Mouse (Mus musculus) embryo, embryonic 10 days (tissue): Measurements from ENCODE around the gene Zfp410.
"Not testable (repeated sequence)": the region's sequence is repeated elsewhere in the genome, so short reads cannot be mapped to it uniquely, and the experiment has no call there.

Source experiments
- DNase-seq: peaks from one replicate; pipeline ENCODE4 v3.0.0-alpha.2; 2015; ENCODE audit warnings: low spot score

Gene Zfp410

GRCm38 (mm10) chr12:84316721-84317621, at the start of gene Zfp410:
Zfp410 (plus strand) TSS chr12:84316852.
- peak; percentile 97 for DNase-seq

DNA sequence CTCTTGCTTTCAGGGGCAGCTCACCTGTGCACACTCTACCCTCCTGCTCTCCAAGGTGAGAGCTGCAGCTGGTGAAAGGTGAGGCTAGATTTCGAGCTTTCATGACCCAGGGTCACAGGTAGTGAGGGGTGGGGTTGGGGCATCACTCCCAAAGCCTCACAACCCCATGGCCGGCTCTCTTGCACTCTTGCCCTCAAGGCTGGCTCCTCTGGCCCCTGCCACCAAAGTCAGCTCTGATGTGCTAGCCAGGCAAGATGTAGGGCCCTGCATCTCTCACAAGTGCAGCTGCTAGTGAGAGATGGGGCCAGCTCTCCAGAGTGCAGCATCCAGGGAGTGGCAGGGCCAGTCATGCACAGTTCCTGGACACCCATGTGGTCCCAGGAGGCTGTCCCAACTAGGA, 49.4 kb upstream of the Zfp410 start:
- no peak for DNase-seq

DNA sequence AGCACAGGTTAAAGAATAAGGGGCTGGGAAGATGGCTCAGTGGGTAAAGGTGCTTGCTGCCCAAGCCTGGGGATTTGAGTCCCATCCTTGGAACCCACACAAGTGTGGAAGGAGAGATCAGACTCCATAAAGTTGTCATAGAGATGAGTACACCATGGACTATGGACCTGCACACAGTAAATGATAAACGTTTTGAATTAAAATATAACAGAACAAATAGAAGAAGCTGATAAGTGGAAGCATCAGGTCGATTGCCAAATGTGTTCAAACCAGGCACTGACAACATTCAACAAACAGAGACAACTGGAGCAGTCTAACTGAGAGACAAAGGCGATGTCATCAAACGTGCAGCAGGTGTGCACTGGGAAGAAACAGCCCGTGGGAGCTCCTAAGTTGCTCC, 43.3 kb upstream of the Zfp410 start:
- DNase-seq, result no peak

GRCm38 (mm10) chr12:84275288-84275687, 41.4 kb upstream of the Zfp410 start:
- DNase-seq, result no peak

GRCm38 (mm10) chr12:84276288-84276687, 40.4 kb upstream of the Zfp410 start:
- DNase-seq, result no peak

GRCm38 (mm10) chr12:84276799-84277198, 39.9 kb upstream of the Zfp410 start:
- no peak for DNase-seq

DNA sequence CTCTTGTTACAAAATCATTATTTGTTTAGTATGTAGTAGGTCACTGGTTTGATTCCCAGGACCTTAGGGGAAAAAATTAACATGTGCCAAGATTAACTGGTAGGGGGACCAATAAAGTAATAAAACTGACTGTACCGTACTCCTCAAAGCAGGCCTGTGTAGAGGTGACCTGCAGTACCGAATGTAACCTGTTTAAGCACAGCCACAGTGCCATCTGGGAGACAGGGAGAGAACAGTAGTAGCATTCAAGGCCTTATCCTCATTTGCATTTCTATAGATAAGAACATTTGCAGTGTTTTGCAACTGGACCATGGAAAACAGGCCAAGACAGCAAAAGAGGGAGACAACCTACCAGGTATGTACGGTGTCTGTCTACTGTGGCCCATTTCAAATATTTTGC, 38.8 kb upstream of the Zfp410 start:
- no peak for DNase-seq

DNA sequence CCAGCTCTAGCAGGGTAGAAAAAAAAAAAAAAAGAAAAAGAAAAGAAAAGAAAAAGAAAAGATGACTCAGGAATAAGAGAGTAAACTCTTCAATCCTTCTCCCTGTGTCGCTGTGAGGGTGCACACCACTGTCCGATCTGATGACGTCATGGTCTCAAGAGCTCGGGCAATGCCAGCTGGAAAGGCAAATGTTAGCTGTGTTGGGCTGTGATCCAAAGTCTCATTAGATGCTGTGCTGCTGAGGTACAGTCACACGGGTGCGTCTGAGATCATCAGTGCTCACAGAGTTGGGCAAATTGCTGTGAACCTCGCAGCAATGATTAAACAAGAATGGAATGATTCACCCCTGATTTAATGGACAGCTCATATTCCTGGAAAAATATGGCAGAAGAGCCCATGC, 37.8 kb upstream of the Zfp410 start:
- no peak for DNase-seq

- no peak for DNase-seq
Observed at GRCm38 (mm10) chr12:84284391-84284790, 32.3 kb upstream of the Zfp410 start.

- peak; percentile 99 for DNase-seq
Observed at GRCm38 (mm10) chr12:84284885-84285592, 31.6 kb upstream of the Zfp410 start, which contains the start of gene Ptgr2. Ptgr2 (plus strand) TSS chr12:84285232.

DNA sequence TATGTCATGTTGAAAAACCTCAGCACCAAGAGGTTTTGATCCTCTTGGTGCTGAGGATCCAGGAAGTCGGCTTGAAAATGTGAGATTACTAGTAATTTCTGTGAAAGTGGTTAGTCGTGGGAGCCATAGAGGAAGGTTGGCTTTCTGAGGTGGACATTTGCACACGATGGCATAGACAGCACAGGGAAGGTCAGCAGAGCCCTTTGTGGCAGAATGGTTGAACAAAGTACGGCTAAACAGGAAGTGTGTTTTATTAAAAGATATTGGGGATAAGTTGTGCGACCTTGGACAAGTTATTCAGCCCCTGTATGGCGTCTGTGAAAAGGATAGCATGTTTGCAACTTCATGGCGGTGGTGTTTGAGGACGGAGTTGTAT, 31.1 kb upstream of the Zfp410 start:
- DNase-seq, result no peak

DNA sequence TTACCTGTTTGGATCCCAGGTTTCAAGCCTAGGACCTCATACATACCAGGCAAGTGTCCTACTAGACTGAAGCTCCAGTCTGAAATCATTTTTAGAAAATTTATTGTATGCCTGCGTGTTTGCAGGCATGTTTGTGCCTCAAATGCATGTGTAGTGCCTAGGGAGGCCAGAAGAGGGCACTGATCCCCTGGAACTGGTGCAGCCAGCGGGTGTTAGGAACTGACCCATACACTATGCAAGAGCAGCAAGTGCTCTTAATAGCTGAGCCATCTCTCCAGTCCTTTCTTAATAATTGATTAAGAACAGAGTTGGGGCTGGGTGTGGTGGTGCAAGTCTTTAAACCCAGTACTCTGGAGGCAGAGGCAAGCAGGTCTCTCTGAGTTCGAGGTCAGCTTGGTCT, 28.2 kb upstream of the Zfp410 start:
- peak; percentile 66 for DNase-seq

DNA sequence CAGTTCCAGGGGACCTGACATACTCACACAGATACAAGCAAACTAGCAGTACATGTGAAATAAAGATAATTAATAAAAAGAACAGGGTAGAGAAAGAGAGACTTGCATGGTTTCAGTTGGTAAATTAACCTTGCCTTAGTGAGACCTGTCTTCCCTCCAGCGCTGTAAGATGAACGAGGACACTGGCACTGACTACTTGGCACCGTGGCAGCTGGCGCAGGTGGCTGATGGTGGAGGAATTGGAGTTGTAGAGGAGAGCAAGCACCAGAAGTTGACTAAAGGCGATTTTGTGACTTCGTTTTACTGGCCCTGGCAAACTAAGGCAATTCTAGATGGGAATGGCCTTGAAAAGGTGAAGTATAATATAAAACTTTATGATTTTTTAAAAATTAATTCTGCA, 18.8 kb upstream of the Zfp410 start:
- DNase-seq, result no peak

DNA sequence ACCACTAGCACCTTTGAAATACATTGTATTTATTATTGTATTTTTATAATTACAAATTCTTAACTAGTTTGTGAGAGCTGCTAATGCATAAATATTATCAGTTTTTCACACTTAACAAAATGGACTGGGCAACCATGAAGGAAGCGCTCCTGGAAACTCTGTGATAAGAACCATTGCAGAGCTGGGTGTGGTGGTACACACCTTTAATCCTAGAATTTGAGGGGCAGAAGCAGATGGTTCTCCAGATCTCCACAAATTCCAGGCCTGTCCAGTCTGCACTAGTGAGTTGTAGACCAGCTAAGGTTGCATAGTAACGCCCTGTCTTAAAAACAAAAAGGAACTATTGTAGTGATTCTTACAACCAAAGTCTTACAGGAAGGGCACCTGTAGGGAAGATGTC, 17.4 kb upstream of the Zfp410 start:
- DNase-seq, result no peak

DNA sequence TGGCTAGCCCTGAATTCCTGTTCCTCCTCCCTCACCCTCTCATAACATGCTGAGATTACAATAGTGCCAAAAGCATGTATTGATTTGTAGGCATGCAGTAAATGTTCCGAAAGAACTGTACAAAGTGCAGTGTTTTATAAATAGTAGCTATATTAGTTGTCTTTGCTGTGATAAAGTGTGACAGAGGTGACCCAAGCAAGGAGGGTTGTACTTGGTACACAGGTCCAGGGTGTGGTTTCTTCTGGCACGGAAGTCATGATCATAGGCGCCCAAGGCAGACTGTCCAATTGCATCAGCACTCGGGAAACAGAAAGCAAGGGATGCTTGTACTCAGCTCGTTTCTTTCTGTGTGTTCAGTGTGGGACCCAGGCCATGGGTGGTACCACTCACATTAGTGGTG, 12.6 kb upstream of the Zfp410 start:
- no peak for DNase-seq

GRCm38 (mm10) chr12:84304554-84304953, 12.1 kb upstream of the Zfp410 start:
- DNase-seq, result no peak

DNA sequence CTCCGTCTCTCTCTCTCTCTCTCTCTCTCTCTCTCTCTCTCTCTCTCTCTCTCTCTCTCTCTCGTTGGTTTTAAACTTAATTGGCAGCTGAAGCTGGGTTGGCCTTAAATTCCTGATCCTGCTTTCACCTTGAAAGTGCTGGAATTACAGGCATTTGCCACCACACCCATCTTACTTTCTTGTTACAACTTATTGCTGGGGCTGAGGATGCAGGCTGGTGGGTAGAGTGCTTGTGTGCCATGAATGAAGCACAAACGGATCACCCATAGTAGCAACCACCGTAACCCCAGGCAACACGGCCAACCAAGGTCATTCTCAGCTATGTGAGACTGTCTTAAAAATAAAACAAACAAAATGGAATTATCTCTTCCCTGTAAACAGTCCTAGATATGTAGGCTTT, 5.3 kb upstream of the Zfp410 start:
- DNase-seq, result no peak

GRCm38 (mm10) chr12:84316006-84316405, 646 bp upstream of the Zfp410 start:
- no peak for DNase-seq

GRCm38 (mm10) chr12:84327111-84327512, 10.5 kb downstream of the Zfp410 start:
- DNase-seq, result no peak

- DNase-seq, result no peak
Observed at GRCm38 (mm10) chr12:84336963-84337625, 20.4 kb downstream of the Zfp410 start.

DNA sequence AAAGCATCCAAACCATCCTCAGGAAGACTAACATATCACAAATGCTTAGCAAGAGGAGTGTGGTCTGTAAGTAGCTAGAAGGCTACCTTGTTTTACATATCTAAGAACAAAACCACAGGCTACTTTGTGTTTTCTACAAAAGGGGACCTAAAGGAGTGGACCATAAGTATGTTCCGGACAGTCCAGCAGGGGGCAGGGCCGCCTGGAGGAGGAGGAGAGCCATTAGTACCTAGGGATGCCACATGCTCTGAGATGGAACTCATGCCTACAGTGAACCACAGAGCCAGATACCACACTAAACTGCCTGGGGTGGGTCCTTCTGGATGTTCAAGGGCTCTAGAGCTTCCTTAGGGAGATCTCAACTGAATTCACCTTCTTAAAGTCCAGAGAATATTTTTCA, 30.5 kb downstream of the Zfp410 start:
- peak; percentile 73 for DNase-seq

DNA sequence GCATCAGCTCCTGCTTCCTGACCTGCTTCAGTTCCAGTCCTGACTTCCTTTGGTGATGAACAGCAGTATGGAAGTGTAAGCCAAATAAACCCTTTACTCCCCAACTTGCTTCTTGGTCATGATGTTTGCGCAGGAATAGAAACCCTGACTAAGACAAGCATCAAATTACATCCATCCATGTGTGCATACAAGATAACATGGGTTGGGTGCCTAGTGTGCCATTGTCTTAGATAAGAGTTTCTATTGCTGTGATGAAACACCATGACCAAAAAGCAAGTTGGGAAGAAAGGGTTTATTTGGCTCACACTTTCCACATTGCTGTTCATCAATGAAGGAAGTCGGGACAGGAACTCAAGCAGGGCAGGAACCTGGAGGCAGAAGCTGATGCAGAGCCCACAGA, 42.0 kb downstream of the Zfp410 start:
- DNase-seq, result not testable (repeated sequence)
